Mouse (Mus musculus): ENCODE data around the gene Cenpv.

GRCm38 (mm10) chr11:62568300-62568699 is 29.2 kb upstream of the Cenpv start:
- TF ChIP-seq POLR2A (IDR thresholded peaks at IDR 0.05; ENCODE audit: extremely low read depth, insufficient read depth, low read length) (no peak), CTCF (IDR thresholded peaks at IDR 0.05; ENCODE audit: extremely low read depth, insufficient read depth, low read length) (no peak)
